Mouse (Mus musculus) kidney, adult 2 months (tissue): ENCODE results near the gene Ppp1r12b.

Experiments
- CTCF ChIP-seq: fragments of 200-500 bp; conservative IDR thresholded peaks from 2 replicates; pipeline ENCODE4 v1.5.1; 2011; ENCODE audit warnings: low read depth, mild to moderate bottlenecking, control low read depth, low read length, moderate library complexity, mixed read lengths; ENCODE audit not compliant: insufficient read depth, insufficient read length
- POLR2A ChIP-seq: fragments of 200-500 bp; IDR thresholded peaks from one replicate; pipeline ENCODE4 v1.6.1; 2011; ENCODE audit warnings: low read depth, low read length, control low read depth

DNA sequence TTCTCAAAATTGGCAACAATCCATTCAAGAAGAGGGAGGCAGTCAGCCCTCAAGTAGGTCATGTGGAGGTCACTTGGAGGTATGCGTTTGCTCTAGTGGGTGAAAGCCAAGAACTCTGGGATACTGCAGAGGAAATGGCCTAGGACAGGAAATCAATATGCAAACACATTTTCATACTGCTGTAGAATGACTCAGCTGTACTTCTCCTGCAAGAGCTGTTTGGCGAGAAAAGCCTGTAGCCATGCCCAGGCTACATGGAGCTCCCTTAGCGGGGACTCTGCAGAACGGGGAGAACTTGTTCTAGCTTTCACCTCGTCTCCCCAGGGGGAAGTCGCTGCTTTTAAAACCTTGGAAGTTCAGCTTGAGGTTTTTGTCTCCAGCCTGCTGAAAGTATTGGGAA is 184.4 kb downstream of the Ppp1r12b start:
- no peak for TF ChIP-seq CTCF
- no peak for TF ChIP-seq POLR2A
